Comparison of ENCODE assay signal across 11 mouse cellular contexts in the genomic region with DNA sequence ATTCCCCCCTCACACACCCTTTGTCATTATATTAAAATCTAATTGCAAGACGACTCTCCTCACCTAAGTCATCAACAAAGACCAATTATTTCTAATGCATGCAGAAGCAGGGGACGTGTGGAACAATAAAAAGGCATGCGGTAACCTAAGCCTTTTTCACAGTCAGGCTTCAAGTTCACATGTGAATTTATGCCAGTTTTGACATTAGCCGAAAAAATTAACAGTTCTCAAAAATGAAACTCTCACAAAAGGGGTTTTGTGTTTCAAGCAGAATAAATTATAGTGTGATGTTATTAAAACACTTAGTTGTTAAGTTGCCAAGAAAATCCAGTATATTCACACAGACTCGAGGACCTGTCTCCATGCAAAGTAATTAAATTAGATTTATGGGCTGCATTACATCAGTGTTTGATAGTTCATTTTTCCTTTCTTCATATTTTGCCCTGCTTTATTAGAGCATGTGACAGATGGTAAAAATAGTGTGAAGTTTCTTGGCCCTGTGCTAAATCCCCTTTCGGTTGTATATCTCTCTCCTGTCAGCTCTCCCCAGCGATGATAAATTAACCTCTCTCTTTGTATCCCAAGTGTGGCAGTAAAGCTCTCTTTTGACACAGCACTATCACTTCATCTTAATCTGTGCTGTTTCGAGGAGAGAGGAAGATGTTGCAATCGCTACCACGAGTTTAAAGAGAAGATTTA.
DNase-seq lines count a peak whose midpoint lies in the region; ATAC-seq and TF ChIP-seq lines count a peak whose summit lies in the region.
"Had no signal": no experiment of that assay in that cellular context is flagged by ENCODE, and none has a peak within 500 bp of the region (broad histone marks: within the 10 kb centered on the region; RNA-seq: fewer than 3 reads in every experiment).

No protein-coding gene starts in this region.

- no peak overlapping the region for H3K4me3 ChIP-seq in neural tube, embryonic 12.5 days
- no peak overlapping the region for H3K4me3 ChIP-seq in hindbrain, postnatal 0 days (ENCODE audit: low read length)
- no peak overlapping the region for H3K4me3 ChIP-seq in neural tube, embryonic 14.5 days (ENCODE audit: low read depth, low read length)
- H3K4me3 ChIP-seq: layer of hippocampus, adult 2 months; lung, embryonic 15.5 days had no signal

- no peak overlapping the region for H3K27ac ChIP-seq in neural tube, embryonic 12.5 days
- H3K27ac ChIP-seq in hindbrain, postnatal 0 days: no peak overlapping the region
- H3K27ac ChIP-seq in neural tube, embryonic 14.5 days (ENCODE audit: low read depth, low read length): no peak overlapping the region
- H3K27ac ChIP-seq: layer of hippocampus, adult 2 months; lung, embryonic 15.5 days had no signal

- no peak overlapping the region for H3K9ac ChIP-seq in neural tube, embryonic 12.5 days
- H3K9ac ChIP-seq in hindbrain, postnatal 0 days (replicated peaks; ENCODE audit: low read length): no peak overlapping the region
- no peak overlapping the region for H3K9ac ChIP-seq in neural tube, embryonic 14.5 days (replicated peaks; ENCODE audit: low read depth, low read length)
- H3K9ac ChIP-seq: lung, embryonic 15.5 days had no signal

- peak; percentile 45; the same call in 1 of the 2 replicates for ATAC-seq in neural tube, embryonic 12.5 days (ENCODE audit: low FRiP score, low read depth)
- ATAC-seq in hindbrain, postnatal 0 days: peak; percentile 55; the same call in 1 of the 2 replicates
- peak; percentile 68 for ATAC-seq in neural tube, embryonic 14.5 days (ENCODE audit: low read depth)
- ATAC-seq: Patski had no signal

- no peaks in the 10 kb centered on the region; the same call in 1 of the 2 replicates for H3K27me3 ChIP-seq in neural tube, embryonic 12.5 days (replicated peaks)
- no peaks in the 10 kb centered on the region for H3K27me3 ChIP-seq in hindbrain, postnatal 0 days (ENCODE audit: insufficient read depth, low read length)
- no peaks in the 10 kb centered on the region for H3K27me3 ChIP-seq in neural tube, embryonic 14.5 days (ENCODE audit: control insufficient read depth, insufficient read depth, low read length)

- H3K4me1 ChIP-seq in neural tube, embryonic 12.5 days: 0 out of 2 replicates have a peak, but pooled peaks cover 4% of the 10 kb centered on the region
- H3K4me1 ChIP-seq in hindbrain, postnatal 0 days (ENCODE audit: insufficient read depth, low read length): no peaks in the 10 kb centered on the region
- peaks cover 10% of the 10 kb centered on the region for H3K4me1 ChIP-seq in neural tube, embryonic 14.5 days (ENCODE audit: control insufficient read depth, insufficient read depth, low read length)
- H3K4me1 ChIP-seq: lung, embryonic 15.5 days had no signal

- DNase-seq in neural tube, embryonic 10.5 days (ENCODE audit: extremely low spot score, low spot score): no peak
- peak; percentile 58 for DNase-seq in fat pad, adult 2 months (ENCODE audit: extremely low read depth, low read depth, low spot score)
- peak; percentile 34 for DNase-seq in hindbrain, postnatal 0 days (ENCODE audit: low spot score)
- DNase-seq in lung, postnatal 10 days: no peak
- DNase-seq in lung, postnatal 4 days: no peak
- DNase-seq in adrenal gland, postnatal 25 days: no peak

- no peak for TF ChIP-seq CTCF in hindbrain, postnatal 0 days (IDR thresholded peaks at IDR 0.05; ENCODE audit: low read depth)

- 26% methylated on average over 10 of the region's 10 CpGs for WGBS in neural tube, embryonic 12.5 days
- WGBS in hindbrain, postnatal 0 days: 31% methylated on average over 10 of the region's 10 CpGs
- WGBS in neural tube, embryonic 14.5 days: 20% methylated on average over 10 of the region's 10 CpGs

- no peaks in the 10 kb centered on the region for H3K36me3 ChIP-seq in neural tube, embryonic 12.5 days
- H3K36me3 ChIP-seq in hindbrain, postnatal 0 days (ENCODE audit: insufficient read depth, low read length): no peaks in the 10 kb centered on the region
- no peaks in the 10 kb centered on the region for H3K36me3 ChIP-seq in neural tube, embryonic 14.5 days (ENCODE audit: control insufficient read depth, insufficient read depth, low read length)
- H3K36me3 ChIP-seq: lung, embryonic 15.5 days had no signal

- H3K4me2 ChIP-seq in neural tube, embryonic 12.5 days (replicated peaks): no peak overlapping the region
- H3K4me2 ChIP-seq in hindbrain, postnatal 0 days (ENCODE audit: low read depth, low read length): no peak overlapping the region
- H3K4me2 ChIP-seq in neural tube, embryonic 14.5 days (ENCODE audit: low read depth, low read length): no peak overlapping the region
- H3K4me2 ChIP-seq: lung, embryonic 15.5 days had no signal

- H3K9me3 ChIP-seq in neural tube, embryonic 12.5 days: no peaks in the 10 kb centered on the region
- H3K9me3 ChIP-seq in hindbrain, postnatal 0 days (ENCODE audit: low read length): no peaks in the 10 kb centered on the region
- H3K9me3 ChIP-seq in neural tube, embryonic 14.5 days (ENCODE audit: control insufficient read depth, low read length): no peaks in the 10 kb centered on the region
- H3K9me3 ChIP-seq: lung, embryonic 15.5 days had no signal

Comparison
In these comparisons a context has a peak if more than half of its experiments do, and no peak if none do; other contexts are left out.
1. DNase-seq: peak in fat pad, adult 2 months (single experiment) and hindbrain, postnatal 0 days (single experiment); none in neural tube, embryonic 10.5 days (single experiment), lung, postnatal 10 days (single experiment), lung, postnatal 4 days (0 of 2) and adrenal gland, postnatal 25 days (single experiment).
2. Peak in every context shown above with its lines, with median percentiles within 50 percentile points of each other: ATAC-seq.